Mouse (Mus musculus) intestine, embryonic 16.5 days (tissue): ENCODE measurements around the gene Mcur1. TPM values are rescaled to one million over a fixed set of nuclear protein-coding genes. Genes with fewer than 3 reads are reported as not detected.

Experiments
- ATAC-seq: fragments of 200-750 bp; cut with Nextera tagmentation; 2 replicates; pipeline ENCODE4 v1.8.0; 2017; ENCODE audit warnings: moderate TSS enrichment, moderate library complexity
- H3K27ac ChIP-seq: fragments of 300-500 bp; sonication (generic); 2 replicates; pipeline ENCODE4 v1.5.1; 2014; ENCODE audit warnings: mild to moderate bottlenecking, low read length
- H3K27me3 ChIP-seq: fragments of 300-500 bp; sonication (generic); replicated peaks from 2 replicates; pipeline ENCODE4 v1.6.1; 2014; ENCODE audit warnings: low read length, control low read depth, mixed read lengths; ENCODE audit not compliant: control insufficient read depth, insufficient read depth
- H3K36me3 ChIP-seq: fragments of 300-500 bp; sonication (generic); 2 replicates; pipeline ENCODE4 v1.6.1; 2014; ENCODE audit warnings: low read length, control low read depth; ENCODE audit not compliant: control insufficient read depth, insufficient read depth
- H3K4me1 ChIP-seq: fragments of 300-500 bp; sonication (generic); 2 replicates; pipeline ENCODE4 v1.6.1; 2014; ENCODE audit warnings: low read length, control low read depth, mixed read lengths; ENCODE audit not compliant: control insufficient read depth, insufficient read depth
- H3K4me2 ChIP-seq: fragments of 300-500 bp; sonication (generic); 2 replicates; pipeline ENCODE4 v1.6.1; 2014; ENCODE audit warnings: low read depth, low read length, control low read depth
- H3K4me3 ChIP-seq: fragments of 300-500 bp; sonication (generic); 2 replicates; pipeline ENCODE4 v1.5.1; 2014; ENCODE audit warnings: mild to moderate bottlenecking, low read length
- H3K9ac ChIP-seq: fragments of 300-500 bp; sonication (generic); 2 replicates; pipeline ENCODE4 v1.6.1; 2014; ENCODE audit warnings: low read depth, low read length
- H3K9me3 ChIP-seq: fragments of 300-500 bp; sonication (generic); 2 replicates; pipeline ENCODE4 v1.6.1; 2016; ENCODE audit warnings: low read length, control low read depth; ENCODE audit not compliant: control insufficient read depth
- WGBS: fragments of 180-500 bp; shearing (Covaris S2); extraction: QIAGEN DNeasy Blood & Tissue Kit; methylation state at CpG from one replicate; pipeline ENCODE4 v1.1.7; 2014; 5-methylcytosine and 5-hydroxymethylcytosine counted together
- polyA plus RNA-seq: library from polyadenylated mRNA; unstranded; fragments of >200 nt; fragmentation: Nextera tagmentation; extraction: Ambion mirVana; gene quantifications from 2 replicates; pipeline ENCODE4 v1.2.1, GENCODE M21; 2015

Mcur1 gene
- polyA plus RNA-seq, 1 experiment from 2014 or later, result 8.6 TPM

DNA sequence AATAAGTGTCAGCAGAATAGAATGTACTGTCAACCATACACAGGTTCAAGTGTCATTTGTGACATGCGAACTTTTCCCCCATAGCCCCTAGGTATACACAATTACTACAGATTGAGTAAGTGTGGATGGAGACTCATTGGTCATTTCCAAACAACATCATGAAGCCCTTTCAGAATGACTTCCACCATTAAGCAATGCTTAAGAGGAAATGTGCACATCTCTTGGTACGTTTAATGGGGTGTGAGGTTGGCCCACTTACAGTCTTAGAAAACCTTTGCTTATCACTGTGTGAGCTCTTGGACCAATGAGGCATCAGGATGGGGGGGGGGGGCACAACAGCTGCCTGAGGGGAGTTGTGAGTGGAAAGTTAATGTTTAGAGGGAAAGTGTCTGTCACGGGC, 54.2 kb downstream of the Mcur1 start:
- Histone ChIP-seq H3K27me3 (no peaks in the 10 kb centered on the region), H3K9ac (no peak overlapping the region), H3K27ac (no peak overlapping the region), H3K4me3 (no peak overlapping the region), H3K36me3 (no peaks in the 10 kb centered on the region), H3K9me3 (no peaks in the 10 kb centered on the region), H3K4me1 (peaks cover 6% of the 10 kb centered on the region; the same call in 1 of the 2 replicates), H3K4me2 (no peak overlapping the region)
- WGBS, result 85% methylated on average over 3 of the region's 3 CpGs
- ATAC-seq, result no peak

DNA sequence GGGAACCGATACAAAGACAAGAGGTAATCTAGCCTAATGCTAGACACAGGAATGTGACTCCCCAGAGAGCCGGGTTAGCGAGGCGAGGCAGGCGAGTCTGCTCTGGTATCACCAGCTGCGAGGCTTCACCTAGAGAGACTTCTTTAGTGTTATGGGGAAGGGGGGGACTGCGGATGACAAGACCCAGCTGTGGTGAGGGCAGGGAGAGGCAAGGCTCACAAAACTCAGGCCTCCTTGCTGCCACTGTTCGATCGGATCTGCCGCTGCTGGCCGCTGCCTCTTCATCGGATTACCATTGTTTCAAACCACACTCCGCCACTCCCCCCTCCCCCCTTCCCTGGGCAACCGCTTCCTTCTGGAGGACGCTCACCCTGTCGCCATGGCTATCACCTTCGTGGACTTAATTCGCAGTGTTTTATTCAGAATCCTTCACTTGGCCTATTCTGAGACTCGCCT, 56.6 kb downstream of the Mcur1 start:
- H3K27ac ChIP-seq, result peak overlapping the region; percentile 39
- peak overlapping the region; percentile 54 for H3K9ac ChIP-seq
- H3K36me3 ChIP-seq, result no peaks in the 10 kb centered on the region
- H3K4me1 ChIP-seq, result peaks cover 6% of the 10 kb centered on the region; the same call in 1 of the 2 replicates
- 3% methylated on average over 19 of the region's 19 CpGs for WGBS
- H3K4me3 ChIP-seq, result peak overlapping the region; percentile 29
- peak; percentile 86 for ATAC-seq
- H3K27me3 ChIP-seq, result no peaks in the 10 kb centered on the region
- peak overlapping the region; percentile 56 for H3K4me2 ChIP-seq
- no peaks in the 10 kb centered on the region for H3K9me3 ChIP-seq

DNA sequence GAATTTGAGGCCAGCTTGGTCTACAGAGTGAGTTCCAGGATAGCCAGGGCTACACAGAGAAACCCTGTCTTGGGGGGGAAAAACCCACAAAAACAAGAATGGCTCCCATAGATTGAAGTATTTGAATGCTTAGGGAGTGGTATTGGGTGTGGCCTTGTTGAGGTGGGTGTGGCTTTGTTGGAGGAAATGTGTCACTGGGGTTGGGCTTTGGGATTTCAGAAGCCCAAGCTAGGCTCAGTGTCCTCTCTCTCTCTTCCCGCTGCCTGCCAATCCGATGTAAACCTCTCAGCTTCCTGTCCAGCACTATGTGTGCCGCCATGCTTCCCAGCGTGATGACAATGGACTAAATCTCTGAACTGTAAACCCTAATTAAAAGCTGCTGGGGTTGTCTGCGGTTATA, 58.4 kb downstream of the Mcur1 start:
- no peak overlapping the region for H3K9ac ChIP-seq
- H3K4me2 ChIP-seq, result no peak overlapping the region
- WGBS, result 90% methylated on average over 5 of the region's 5 CpGs
- H3K27me3 ChIP-seq, result no peaks in the 10 kb centered on the region
- H3K36me3 ChIP-seq, result no peaks in the 10 kb centered on the region
- H3K27ac ChIP-seq, result no peak overlapping the region
- ATAC-seq, result no peak
- H3K4me1 ChIP-seq, result peaks cover 6% of the 10 kb centered on the region; the same call in 1 of the 2 replicates
- no peaks in the 10 kb centered on the region for H3K9me3 ChIP-seq
- no peak overlapping the region for H3K4me3 ChIP-seq

DNA sequence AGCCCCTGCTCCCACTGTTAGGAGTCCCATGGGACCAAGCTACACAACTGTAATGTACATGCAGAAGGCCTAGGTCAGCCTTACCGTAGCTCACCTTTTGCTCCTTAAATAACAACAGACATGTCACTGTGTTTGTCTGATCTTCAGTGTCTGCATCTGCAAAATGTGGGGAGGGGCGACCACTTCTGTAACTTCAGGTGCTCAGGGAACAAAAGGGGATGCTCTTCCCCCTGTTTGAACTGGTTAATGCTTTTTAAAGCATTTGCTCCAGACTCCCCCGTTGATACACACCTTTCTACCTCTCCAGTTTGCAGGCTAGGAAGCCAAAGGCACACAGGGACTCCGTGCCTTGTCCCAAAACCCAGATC, 59.5 kb downstream of the Mcur1 start:
- WGBS, result 92% methylated on average over 4 of the region's 4 CpGs
- H3K9ac ChIP-seq, result no peak overlapping the region
- H3K27me3 ChIP-seq, result no peaks in the 10 kb centered on the region
- H3K27ac ChIP-seq, result no peak overlapping the region
- H3K36me3 ChIP-seq, result no peaks in the 10 kb centered on the region
- H3K4me1 ChIP-seq, result peaks cover 6% of the 10 kb centered on the region; the same call in 1 of the 2 replicates
- no peak overlapping the region for H3K4me2 ChIP-seq
- H3K4me3 ChIP-seq, result no peak overlapping the region
- no peaks in the 10 kb centered on the region for H3K9me3 ChIP-seq
- no peak for ATAC-seq

DNA sequence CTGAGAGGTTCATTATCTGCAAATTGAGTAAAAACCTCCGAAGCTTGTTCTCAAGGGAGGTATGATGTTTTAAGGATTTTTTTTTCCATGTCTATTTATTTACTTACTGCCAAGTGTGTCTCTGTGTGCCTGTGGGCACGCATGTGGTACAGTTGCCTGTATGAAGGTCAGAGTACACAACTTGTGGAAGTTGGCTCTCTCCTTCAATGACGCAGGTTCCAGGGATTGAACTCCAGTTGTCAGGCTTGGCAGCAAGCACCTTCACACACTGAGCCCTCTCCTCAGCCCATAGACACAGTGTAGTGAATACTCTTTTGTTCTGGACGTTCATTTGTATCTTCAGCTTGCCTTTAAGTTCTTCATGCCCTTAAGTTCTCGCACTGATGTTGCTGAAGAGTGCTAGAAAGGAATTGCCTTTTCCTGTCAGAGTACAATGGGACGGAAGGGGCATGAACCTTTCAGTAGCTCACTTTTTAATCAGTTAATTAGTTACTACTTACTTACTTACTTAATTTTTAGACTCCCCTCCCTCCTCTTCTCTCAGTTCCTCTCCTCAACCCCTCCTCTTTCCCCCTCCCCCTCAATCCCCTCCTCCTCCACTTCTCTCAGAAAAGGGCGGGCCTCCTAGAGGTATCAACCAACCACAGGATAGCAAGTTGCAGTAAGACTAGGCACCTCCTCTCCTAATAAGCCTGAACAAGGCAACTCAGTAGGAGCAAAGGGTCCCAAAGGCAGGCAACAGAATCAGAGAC, 60.1 kb downstream of the Mcur1 start:
- no peak overlapping the region for H3K4me2 ChIP-seq
- no peaks in the 10 kb centered on the region for H3K27me3 ChIP-seq
- H3K9me3 ChIP-seq, result no peaks in the 10 kb centered on the region
- WGBS, result 75% methylated on average over 7 of the region's 7 CpGs
- no peak overlapping the region for H3K27ac ChIP-seq
- peaks cover 6% of the 10 kb centered on the region; the same call in 1 of the 2 replicates for H3K4me1 ChIP-seq
- H3K4me3 ChIP-seq, result no peak overlapping the region
- no peak for ATAC-seq
- no peaks in the 10 kb centered on the region for H3K36me3 ChIP-seq
- H3K9ac ChIP-seq, result no peak overlapping the region

DNA sequence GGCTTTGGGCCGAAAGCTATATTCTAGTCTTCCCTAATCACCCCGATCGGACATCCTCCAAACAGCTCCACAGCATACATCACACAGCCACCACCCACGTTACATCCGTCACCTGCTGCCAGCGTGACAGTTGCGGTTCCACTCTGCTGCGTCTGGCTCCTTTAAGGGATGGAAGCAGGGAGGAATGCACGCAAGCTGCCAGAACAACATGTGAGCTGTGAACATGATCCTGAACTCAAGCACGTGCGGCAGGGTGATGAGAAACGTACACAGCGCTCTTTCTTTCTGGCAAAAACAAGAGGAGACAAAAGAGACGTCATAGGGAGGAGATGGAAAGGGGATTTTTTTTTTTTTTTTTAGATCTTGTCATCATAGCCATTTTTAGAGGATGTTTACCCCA, 61.1 kb downstream of the Mcur1 start:
- Histone ChIP-seq H3K27ac (no peak overlapping the region), H3K27me3 (no peaks in the 10 kb centered on the region), H3K9me3 (no peaks in the 10 kb centered on the region), H3K4me3 (no peak overlapping the region), H3K4me1 (peaks cover 6% of the 10 kb centered on the region; the same call in 1 of the 2 replicates), H3K9ac (no peak overlapping the region), H3K36me3 (no peaks in the 10 kb centered on the region), H3K4me2 (no peak overlapping the region)
- ATAC-seq, result no peak
- 64% methylated on average over 14 of the region's 14 CpGs for WGBS

DNA sequence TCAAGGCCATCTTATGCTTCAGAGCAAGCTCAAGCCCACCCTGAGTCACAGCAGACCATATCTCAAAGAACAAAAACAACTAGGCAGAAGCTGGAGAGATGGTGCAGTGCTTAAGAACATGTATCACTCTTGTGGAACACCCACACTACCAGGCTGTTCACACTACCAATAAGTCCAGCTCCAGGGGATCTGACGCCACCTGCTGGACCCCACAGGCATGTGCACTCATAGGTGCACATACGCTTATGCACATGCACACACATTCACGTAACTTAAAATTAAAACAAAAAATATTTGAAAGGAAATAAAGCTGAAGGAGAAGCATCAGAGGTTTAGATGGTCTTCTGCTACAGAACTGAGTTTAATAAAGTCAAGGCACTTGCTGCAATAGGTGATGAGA, 62.2 kb downstream of the Mcur1 start:
- Histone ChIP-seq H3K27ac (no peak overlapping the region), H3K27me3 (no peaks in the 10 kb centered on the region), H3K4me3 (no peak overlapping the region), H3K4me1 (0 out of 2 replicates have a peak, but pooled peaks cover under 1% of the 10 kb centered on the region), H3K9ac (no peak overlapping the region), H3K9me3 (no peaks in the 10 kb centered on the region), H3K36me3 (no peaks in the 10 kb centered on the region), H3K4me2 (no peak overlapping the region)
- WGBS, result 95% methylated on average over 3 of the region's 3 CpGs
- ATAC-seq, result no peak

DNA sequence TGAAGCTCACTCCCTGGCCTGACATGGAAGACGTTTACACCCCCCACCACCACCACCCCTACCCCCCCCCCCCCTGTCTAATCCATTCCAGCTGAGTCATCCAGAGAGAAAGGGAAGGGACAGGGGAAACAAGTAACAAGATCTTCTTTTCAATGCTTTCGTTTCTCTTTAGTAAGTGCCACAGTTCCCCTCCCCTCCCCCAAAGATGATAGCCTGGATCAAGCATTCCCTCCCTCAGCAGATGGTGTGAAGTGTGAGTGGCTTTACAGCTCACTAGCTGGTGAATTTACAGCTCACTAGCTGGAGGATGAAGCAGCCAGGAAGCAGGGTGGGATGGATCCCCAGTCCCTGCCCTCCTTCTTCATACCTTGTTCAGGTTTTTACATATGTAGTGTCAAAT, 63.3 kb downstream of the Mcur1 start:
- WGBS, result 17% methylated on average over 2 of the region's 2 CpGs
- ATAC-seq, result no peak

DNA sequence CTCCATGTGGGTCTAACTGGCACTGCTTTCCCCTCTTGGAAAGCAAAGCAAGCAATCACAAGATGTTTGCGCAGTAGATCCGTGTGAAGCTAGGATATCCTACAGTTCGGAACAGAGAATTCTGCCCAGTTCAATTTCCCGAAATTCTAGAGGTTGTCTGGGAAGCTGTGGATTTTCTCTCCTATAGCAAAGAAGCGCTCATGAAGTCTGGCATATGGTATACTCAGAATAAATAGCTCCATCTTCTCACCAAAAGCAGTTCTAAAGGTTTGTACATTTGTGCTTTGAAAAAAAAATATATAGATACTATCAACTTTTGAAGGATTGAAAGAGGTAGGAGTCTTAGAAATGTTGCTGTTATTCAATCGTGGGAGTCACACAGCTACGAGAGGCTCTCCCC, 64.3 kb downstream of the Mcur1 start:
- H3K4me2 ChIP-seq, result no peak overlapping the region
- no peak overlapping the region for H3K27ac ChIP-seq
- ATAC-seq, result no peak
- H3K36me3 ChIP-seq, result no peaks in the 10 kb centered on the region
- 87% methylated on average over 7 of the region's 7 CpGs for WGBS
- no peak overlapping the region for H3K9ac ChIP-seq
- no peaks in the 10 kb centered on the region for H3K4me1 ChIP-seq
- no peaks in the 10 kb centered on the region for H3K9me3 ChIP-seq
- H3K27me3 ChIP-seq, result no peaks in the 10 kb centered on the region
- H3K4me3 ChIP-seq, result no peak overlapping the region

More for the DNA sequence above, 63.3 kb downstream of the Mcur1 start:
- Histone ChIP-seq H3K27ac (no peak overlapping the region), H3K4me2 (no peak overlapping the region), H3K9ac (no peak overlapping the region), H3K9me3 (no peaks in the 10 kb centered on the region), H3K4me3 (no peak overlapping the region), H3K4me1 (no peaks in the 10 kb centered on the region), H3K27me3 (no peaks in the 10 kb centered on the region), H3K36me3 (no peaks in the 10 kb centered on the region)

DNA sequence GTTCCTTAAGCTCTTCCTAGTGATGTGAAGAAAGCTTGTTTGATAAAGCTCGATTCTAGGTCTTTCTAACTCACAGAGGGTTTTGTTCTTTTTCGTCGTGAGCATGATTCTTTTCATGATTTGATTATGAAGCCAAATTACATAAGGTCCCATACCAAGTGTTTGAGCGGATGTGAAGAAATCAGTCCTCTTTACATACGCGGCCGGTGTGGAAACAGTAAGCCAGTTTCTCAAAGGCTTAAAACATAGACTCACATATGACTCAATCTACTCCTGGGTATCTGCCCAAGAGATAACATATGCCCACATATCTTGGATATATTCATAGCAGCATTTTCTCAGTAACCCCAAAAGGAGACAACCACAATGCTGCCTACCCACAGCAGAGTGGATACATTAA, 66.3 kb downstream of the Mcur1 start:
- no peak for ATAC-seq
- H3K36me3 ChIP-seq, result no peaks in the 10 kb centered on the region
- H3K4me2 ChIP-seq, result no peak overlapping the region
- H3K9ac ChIP-seq, result no peak overlapping the region
- no peaks in the 10 kb centered on the region for H3K9me3 ChIP-seq
- no peak overlapping the region for H3K27ac ChIP-seq
- no peak overlapping the region for H3K4me3 ChIP-seq
- no peaks in the 10 kb centered on the region for H3K27me3 ChIP-seq
- 92% methylated on average over 7 of the region's 7 CpGs for WGBS
- no peaks in the 10 kb centered on the region for H3K4me1 ChIP-seq
